Mouse (Mus musculus) urinary bladder, postnatal 25 days (tissue): ENCODE measurements around the gene Nsun4.

Source experiments
- DNase-seq: peaks from one replicate; pipeline ENCODE4 v3.0.0; 2022; ENCODE audit warnings: low spot score

Nsun4 gene

GRCm38 (mm10) chr4:116047681-116048080 is 6.0 kb downstream of the Nsun4 start:
- no peak for DNase-seq

- no peak for DNase-seq
These were observed 7.1 kb downstream of the Nsun4 start for GRCm38 (mm10) chr4:116046604-116047003.

- DNase-seq, result no peak
These were observed 11.5 kb downstream of the Nsun4 start for GRCm38 (mm10) chr4:116042186-116042585.

GRCm38 (mm10) chr4:116040466-116040865 is 13.2 kb downstream of the Nsun4 start:
- DNase-seq, result no peak

GRCm38 (mm10) chr4:116033374-116033773 is 20.3 kb downstream of the Nsun4 start:
- no peak for DNase-seq

GRCm38 (mm10) chr4:116032906-116033305 is 20.8 kb downstream of the Nsun4 start:
- no peak for DNase-seq

- no peak for DNase-seq
These were observed 35.6 kb downstream of the Nsun4 start, which contains the start of gene Faah for GRCm38 (mm10) chr4:116017902-116018746. Gene Faah, minus strand, starts transcription at chr4:116017926.

GRCm38 (mm10) chr4:116017300-116017901 is 36.3 kb downstream of the Nsun4 start:
- DNase-seq, result peak; percentile 66

GRCm38 (mm10) chr4:116016862-116017299 is 36.8 kb downstream of the Nsun4 start:
- no peak for DNase-seq

GRCm38 (mm10) chr4:116016396-116016795 is 37.3 kb downstream of the Nsun4 start:
- DNase-seq, result no peak

GRCm38 (mm10) chr4:116015996-116016395 is 37.7 kb downstream of the Nsun4 start:
- no peak for DNase-seq

GRCm38 (mm10) chr4:116015502-116015901 is 38.2 kb downstream of the Nsun4 start:
- DNase-seq, result no peak

GRCm38 (mm10) chr4:116010186-116010585 is 43.5 kb downstream of the Nsun4 start:
- no peak for DNase-seq

- DNase-seq, result no peak
These were observed 52.5 kb downstream of the Nsun4 start for GRCm38 (mm10) chr4:116001206-116001605.

GRCm38 (mm10) chr4:116000671-116001070 is 53.0 kb downstream of the Nsun4 start:
- DNase-seq, result no peak

- no peak for DNase-seq
These were observed 56.9 kb downstream of the Nsun4 start for GRCm38 (mm10) chr4:115996729-115997128.

- DNase-seq, result no peak
These were observed 58.3 kb downstream of the Nsun4 start for GRCm38 (mm10) chr4:115995376-115995730.

- DNase-seq, result no peak
These were observed 58.9 kb downstream of the Nsun4 start for GRCm38 (mm10) chr4:115994662-115995375.

GRCm38 (mm10) chr4:115989382-115989781 is 64.3 kb downstream of the Nsun4 start:
- DNase-seq, result no peak

GRCm38 (mm10) chr4:115987858-115988530 is 65.7 kb downstream of the Nsun4 start:
- DNase-seq, result no peak

GRCm38 (mm10) chr4:115987436-115987835 is 66.2 kb downstream of the Nsun4 start:
- DNase-seq, result no peak

GRCm38 (mm10) chr4:115984967-115985366 is 68.7 kb downstream of the Nsun4 start:
- DNase-seq, result no peak
